Mouse (Mus musculus): ENCODE measurements at regions not wholly inside any gene's neighbourhood (a gene's known extent, or its start where the extent isn't known, plus 50 kb on each side); places are given as distances from the start of the nearest gene placed in this dataset.

DNA sequence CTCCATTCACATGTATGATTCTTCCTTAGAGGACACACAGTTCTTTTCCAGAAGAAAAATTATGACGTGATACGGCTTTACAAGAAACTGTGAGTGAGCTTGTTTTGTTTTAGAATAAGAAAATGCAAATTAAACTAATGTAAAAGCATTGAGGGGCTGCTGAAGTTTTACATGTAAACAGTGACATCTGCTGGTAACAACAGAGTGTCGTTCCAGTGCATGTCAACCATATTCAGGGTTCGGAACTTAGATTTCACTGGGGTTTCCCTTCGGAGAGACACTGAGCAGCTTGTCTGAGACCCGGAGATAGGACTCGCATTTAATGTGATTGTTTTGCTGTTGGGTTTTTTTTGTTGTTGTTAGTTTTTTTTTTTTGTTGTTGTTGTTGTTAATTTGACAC lies 148.4 kb upstream of the Ube3a start:
- no peak for TF ChIP-seq EP300 (IDR thresholded peaks at IDR 0.05; ENCODE audit: low read depth)
- TF ChIP-seq CTCF (IDR thresholded peaks at IDR 0.05; ENCODE audit: low read depth), result peak; percentile 49
